Mouse (Mus musculus): ENCODE measurements around the gene Hnrnph2.

Hnrnph2 gene

GRCm38 (mm10) chrX:134600659-134601379 lies at the start of gene Hnrnph2, which contains the start of gene Gla:
Hnrnph2 (plus strand) TSS chrX:134601179.
Gla (minus strand) TSS chrX:134601125.
- peak; percentile 98 for DNase-seq (ENCODE audit: low read depth, low spot score)

- DNase-seq (ENCODE audit: low read depth, low spot score), result no peak
Observed at GRCm38 (mm10) chrX:134553326-134553725, 47.7 kb upstream of the Hnrnph2 start.

- DNase-seq (ENCODE audit: low read depth, low spot score), result no peak
Observed at GRCm38 (mm10) chrX:134554425-134554824, 46.6 kb upstream of the Hnrnph2 start.

- DNase-seq (ENCODE audit: low read depth, low spot score), result no peak
Observed at GRCm38 (mm10) chrX:134564326-134564725, 36.7 kb upstream of the Hnrnph2 start.

GRCm38 (mm10) chrX:134566536-134567222 lies 34.3 kb upstream of the Hnrnph2 start:
- no peak for DNase-seq (ENCODE audit: low read depth, low spot score)

- DNase-seq (ENCODE audit: low read depth, low spot score), result no peak
Observed at GRCm38 (mm10) chrX:134577896-134578295, 23.1 kb upstream of the Hnrnph2 start.

GRCm38 (mm10) chrX:134580528-134581305 lies 20.3 kb upstream of the Hnrnph2 start:
- no peak for DNase-seq (ENCODE audit: low read depth, low spot score)

GRCm38 (mm10) chrX:134582270-134582669 lies 18.7 kb upstream of the Hnrnph2 start:
- no peak for DNase-seq (ENCODE audit: low read depth, low spot score)

- no peak for DNase-seq (ENCODE audit: low read depth, low spot score)
Observed at GRCm38 (mm10) chrX:134582888-134583669, 17.9 kb upstream of the Hnrnph2 start, which contains the start of gene Btk. Btk (minus strand) TSS chrX:134583570.

- peak; percentile 86 for DNase-seq (ENCODE audit: low read depth, low spot score)
Observed at GRCm38 (mm10) chrX:134585103-134586002, 15.6 kb upstream of the Hnrnph2 start, which contains the start of gene Rpl36a. Rpl36a (plus strand) TSS chrX:134585654.

GRCm38 (mm10) chrX:134586447-134586846 lies 14.5 kb upstream of the Hnrnph2 start:
- no peak for DNase-seq (ENCODE audit: low read depth, low spot score)

GRCm38 (mm10) chrX:134588261-134588660 lies 12.7 kb upstream of the Hnrnph2 start:
- DNase-seq (ENCODE audit: low read depth, low spot score), result no peak

- DNase-seq (ENCODE audit: low read depth, low spot score), result no peak
Observed at GRCm38 (mm10) chrX:134588997-134589396, 12.0 kb upstream of the Hnrnph2 start.

GRCm38 (mm10) chrX:134589836-134590235 lies 11.1 kb upstream of the Hnrnph2 start:
- DNase-seq (ENCODE audit: low read depth, low spot score), result no peak

- no peak for DNase-seq (ENCODE audit: low read depth, low spot score)
Observed at GRCm38 (mm10) chrX:134599922-134600565, 935 bp upstream of the Hnrnph2 start.

GRCm38 (mm10) chrX:134601380-134602120 lies 571 bp downstream of the Hnrnph2 start:
- no peak for DNase-seq (ENCODE audit: low read depth, low spot score)

GRCm38 (mm10) chrX:134609472-134609871 lies 8.5 kb downstream of the Hnrnph2 start:
- no peak for DNase-seq (ENCODE audit: low read depth, low spot score)

GRCm38 (mm10) chrX:134610984-134611383 lies 10.0 kb downstream of the Hnrnph2 start:
- DNase-seq (ENCODE audit: low read depth, low spot score), result no peak

Data from skeletal muscle tissue, adult 2 months (tissue).